Mouse (Mus musculus) midbrain, postnatal 0 days (tissue): ENCODE data around the gene Tfap2c. TPM values are rescaled to one million over a fixed set of nuclear protein-coding genes. Genes with fewer than 3 reads are reported as not detected.

ENCODE experiments used
- ATAC-seq: fragments of 200-750 bp; cut with Nextera tagmentation; 2 replicates; pipeline ENCODE4 v1.8.0; 2017; ENCODE audit warnings: moderate number of reproducible peaks, mild to moderate bottlenecking, moderate TSS enrichment, moderate library complexity; ENCODE audit not compliant: low FRiP score
- DNase-seq: peaks from one replicate; pipeline ENCODE4 v3.0.0-alpha.2; 2015; ENCODE audit warnings: low spot score
- H3K27ac ChIP-seq: fragments of 300-500 bp; sonication (generic); 2 replicates; pipeline ENCODE4 v1.5.1; 2014; ENCODE audit warnings: low read depth, mild to moderate bottlenecking, low read length, mixed read lengths
- H3K27me3 ChIP-seq: fragments of 300-500 bp; sonication (generic); 2 replicates; pipeline ENCODE4 v1.6.1; 2014; ENCODE audit warnings: low read length, control low read depth, mixed read lengths; ENCODE audit not compliant: insufficient read depth
- H3K36me3 ChIP-seq: fragments of 300-500 bp; sonication (generic); 2 replicates; pipeline ENCODE4 v1.6.1; 2014; ENCODE audit warnings: low read length, control low read depth, mixed read lengths; ENCODE audit not compliant: insufficient read depth
- H3K4me1 ChIP-seq: fragments of 300-500 bp; sonication (generic); 2 replicates; pipeline ENCODE4 v1.6.1; 2014; ENCODE audit warnings: mild to moderate bottlenecking, control low read depth, antibody characterized with exemption, low read length, mixed read lengths; ENCODE audit not compliant: insufficient read depth
- H3K4me2 ChIP-seq: fragments of 300-500 bp; sonication (generic); 2 replicates; pipeline ENCODE4 v1.6.1; 2014; ENCODE audit warnings: low read depth, mild to moderate bottlenecking, low read length, mixed read lengths; ENCODE audit not compliant: poor library complexity, severe bottlenecking
- H3K4me3 ChIP-seq: fragments of 300-500 bp; sonication (generic); 2 replicates; pipeline ENCODE4 v1.5.1; 2014; ENCODE audit warnings: low read depth, mild to moderate bottlenecking, low read length, moderate library complexity
- H3K9ac ChIP-seq: fragments of 300-500 bp; sonication (generic); replicated peaks from 2 replicates; pipeline ENCODE4 v1.6.1; 2014; ENCODE audit warnings: mild to moderate bottlenecking, low read length, moderate library complexity, mixed read lengths; ENCODE audit not compliant: poor library complexity, severe bottlenecking
- H3K9me3 ChIP-seq: fragments of 300-500 bp; sonication (generic); 2 replicates; pipeline ENCODE4 v1.6.1; 2016; ENCODE audit warnings: low read length, control low read depth
- CTCF ChIP-seq: IDR thresholded peaks from 2 replicates; pipeline ENCODE4 v1.5.1; 2016; ENCODE audit warnings: antibody characterized with exemption, mild to moderate bottlenecking
- WGBS: fragments of 180-500 bp; shearing (Covaris S2); extraction: QIAGEN DNeasy Blood & Tissue Kit; methylation state at CpG from one replicate; pipeline ENCODE4 v1.1.7; 2014; 5-methylcytosine and 5-hydroxymethylcytosine counted together
- polyA plus RNA-seq: library from polyadenylated mRNA; unstranded; fragments of >200 nt; fragmentation: Nextera tagmentation; extraction: Ambion mirVana; gene quantifications from 2 replicates; pipeline ENCODE4 v1.2.1, GENCODE M21; 2015
- total RNA-seq: library from RNA; depleted of rRNA; stranded (reverse); fragments of >200 nt; gene quantifications from 2 replicates; pipeline ENCODE4 v1.2.3, GENCODE M21; 2014

The Tfap2c gene
- total and polyA plus RNA-seq, 2 experiments from 2014 or later: not detected

GRCm38 (mm10) chr2:172580536-172581265, 31.3 kb downstream of the Tfap2c start:
- WGBS: 53% methylated on average over 12 of the region's 12 CpGs
- DNase-seq (peak; percentile 51), ATAC-seq (no peak)
- H3K27ac ChIP-seq: no peak overlapping the region
- no peaks in the 10 kb centered on the region for H3K4me1 ChIP-seq
- H3K36me3 ChIP-seq: no peaks in the 10 kb centered on the region
- H3K9me3 ChIP-seq: no peaks in the 10 kb centered on the region
- no peak overlapping the region for H3K4me2 ChIP-seq
- TF ChIP-seq CTCF: no peak
- no peak overlapping the region for H3K9ac ChIP-seq
- H3K4me3 ChIP-seq: no peak overlapping the region
- peaks cover 11% of the 10 kb centered on the region; the same call in 1 of the 2 replicates for H3K27me3 ChIP-seq

- Histone ChIP-seq H3K9me3 (no peaks in the 10 kb centered on the region), H3K4me3 (no peak overlapping the region), H3K27ac (no peak overlapping the region), H3K4me1 (no peaks in the 10 kb centered on the region), H3K36me3 (no peaks in the 10 kb centered on the region), H3K4me2 (no peak overlapping the region), H3K9ac (no peak overlapping the region), H3K27me3 (peaks cover 14% of the 10 kb centered on the region; the same call in 1 of the 2 replicates)
- no peak for TF ChIP-seq CTCF
- DNase-seq (no peak), ATAC-seq (no peak)
- 25% methylated on average over 7 of the region's 7 CpGs for WGBS
Measured at GRCm38 (mm10) chr2:172583312-172583711, 33.9 kb downstream of the Tfap2c start.

- 89% methylated on average over 6 of the region's 6 CpGs for WGBS
- ATAC-seq: no peak
- Histone ChIP-seq H3K4me1 (no peaks in the 10 kb centered on the region), H3K36me3 (no peaks in the 10 kb centered on the region), H3K4me2 (no peak overlapping the region), H3K9me3 (no peaks in the 10 kb centered on the region), H3K9ac (no peak overlapping the region), H3K4me3 (no peak overlapping the region), H3K27ac (no peak overlapping the region), H3K27me3 (peaks cover 13% of the 10 kb centered on the region; the same call in 1 of the 2 replicates)
- no peak for TF ChIP-seq CTCF
- no peak for DNase-seq
Measured at GRCm38 (mm10) chr2:172585329-172585728, 35.9 kb downstream of the Tfap2c start.

- no peak for TF ChIP-seq CTCF
- Histone ChIP-seq H3K9ac (no peak overlapping the region), H3K4me3 (no peak overlapping the region), H3K4me2 (no peak overlapping the region), H3K9me3 (no peaks in the 10 kb centered on the region), H3K4me1 (no peaks in the 10 kb centered on the region), H3K36me3 (no peaks in the 10 kb centered on the region), H3K27me3 (peaks cover 7% of the 10 kb centered on the region; the same call in 1 of the 2 replicates), H3K27ac (no peak overlapping the region)
- DNase-seq: no peak
- no peak for ATAC-seq
- 96% methylated on average over 1 of the region's 1 CpGs for WGBS
Measured at GRCm38 (mm10) chr2:172589048-172589447, 39.7 kb downstream of the Tfap2c start.

- DNase-seq (no peak), ATAC-seq (no peak)
- no peak for TF ChIP-seq CTCF
- Histone ChIP-seq H3K36me3 (no peaks in the 10 kb centered on the region), H3K27me3 (0 out of 2 replicates have a peak, but pooled peaks cover 2% of the 10 kb centered on the region), H3K4me1 (no peaks in the 10 kb centered on the region), H3K9me3 (no peaks in the 10 kb centered on the region), H3K9ac (no peak overlapping the region), H3K4me2 (no peak overlapping the region), H3K4me3 (no peak overlapping the region), H3K27ac (no peak overlapping the region)
- WGBS: 90% methylated on average over 5 of the region's 5 CpGs
Measured at GRCm38 (mm10) chr2:172590839-172591238, 41.4 kb downstream of the Tfap2c start.

GRCm38 (mm10) chr2:172594326-172594725, 44.9 kb downstream of the Tfap2c start:
- 90% methylated on average over 7 of the region's 7 CpGs for WGBS

More at GRCm38 (mm10) chr2:172594326-172594725, 44.9 kb downstream of the Tfap2c start:
- no peak overlapping the region for H3K4me3 ChIP-seq
- TF ChIP-seq CTCF: no peak
- DNase-seq (no peak), ATAC-seq (no peak)
- no peaks in the 10 kb centered on the region for H3K27me3 ChIP-seq
- no peaks in the 10 kb centered on the region for H3K4me1 ChIP-seq
- no peak overlapping the region for H3K9ac ChIP-seq
- no peaks in the 10 kb centered on the region for H3K9me3 ChIP-seq
- no peak overlapping the region for H3K4me2 ChIP-seq
- H3K27ac ChIP-seq: no peak overlapping the region
- no peaks in the 10 kb centered on the region for H3K36me3 ChIP-seq
